Mouse (Mus musculus) embryonic fibroblast, embryonic 13.5 days (primary cell): ENCODE measurements around the gene Rnd3.

Experiments used
- CTCF ChIP-seq: IDR thresholded peaks from 2 replicates; pipeline ENCODE4 v1.5.1; 2011; ENCODE audit warnings: mild to moderate bottlenecking, control low read depth, low read length, moderate library complexity, borderline replicate concordance; ENCODE audit not compliant: insufficient read depth
- POLR2A ChIP-seq: IDR thresholded peaks from 2 replicates; pipeline ENCODE4 v1.6.1; 2011; ENCODE audit warnings: low read depth, mild to moderate bottlenecking, control low read depth, low read length, moderate library complexity

DNA sequence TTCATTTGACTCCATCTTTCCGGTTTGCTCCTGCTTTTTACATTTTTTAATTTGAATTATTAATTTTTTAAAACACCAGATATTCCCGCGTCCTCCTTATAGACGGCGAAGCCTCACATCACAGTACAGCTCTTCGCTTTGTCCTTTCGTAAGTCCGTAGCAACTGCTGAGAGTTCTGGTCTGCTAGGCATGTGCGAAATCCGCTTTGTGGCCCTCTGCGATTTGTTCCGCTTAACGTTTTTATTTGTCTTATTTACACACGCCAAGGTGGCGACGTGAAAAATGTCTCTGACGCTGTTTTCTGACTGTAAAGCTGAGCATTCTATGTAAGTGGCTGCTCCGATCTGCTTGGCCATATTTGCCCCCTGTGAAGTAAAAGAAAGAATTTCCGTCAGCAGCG lies 16.7 kb downstream of the Rnd3 start:
- no peak for TF ChIP-seq CTCF
- TF ChIP-seq POLR2A = no peak
